Comparison of ENCODE assay signal across 50 mouse cellular contexts in the genomic region with DNA sequence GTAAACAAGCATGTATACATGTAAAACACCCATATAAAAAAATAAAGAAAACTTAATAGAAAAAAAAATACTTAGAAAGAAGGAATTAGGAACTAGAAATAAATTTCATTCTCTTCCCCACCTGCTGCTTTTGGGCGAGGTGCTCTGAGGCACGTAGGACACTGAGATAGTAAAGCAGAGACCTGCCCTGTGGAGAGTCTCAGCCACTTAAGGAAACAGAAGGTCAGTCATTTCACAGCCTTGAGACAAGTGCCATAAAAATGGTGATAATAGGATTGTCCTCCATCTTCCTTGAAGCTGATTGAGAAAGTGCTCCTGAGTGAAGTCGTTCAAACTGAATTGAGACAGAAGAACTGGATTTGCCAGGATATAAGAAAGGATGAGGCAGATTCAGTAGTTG. TPM values are rescaled to one million over a fixed set of nuclear protein-coding genes. Genes with fewer than 3 reads are reported as not detected.
"Had no signal": no experiment of that assay in that cellular context is flagged by ENCODE, and none has a peak within 500 bp of the region (broad histone marks: within the 10 kb centered on the region; RNA-seq: fewer than 3 reads in every experiment).

No protein-coding gene starts in this region.

- H3K4me1 ChIP-seq: heart, embryonic 10.5 days; heart, embryonic 12.5 days; heart, embryonic 13.5 days; heart, embryonic 15.5 days; hindbrain, embryonic 10.5 days; hindbrain, embryonic 12.5 days; hindbrain, embryonic 13.5 days; hindbrain, embryonic 15.5 days had no signal

- H3K4me3 ChIP-seq: heart, adult 2 months; heart, embryonic 10.5 days; heart, embryonic 12.5 days; heart, embryonic 13.5 days; heart, embryonic 15.5 days; hindbrain, embryonic 10.5 days; hindbrain, embryonic 12.5 days; hindbrain, embryonic 13.5 days; hindbrain, embryonic 15.5 days; kidney, embryonic 15.5 days; layer of hippocampus, adult 2 months had no signal

- H3K27me3 ChIP-seq: heart, embryonic 12.5 days; heart, embryonic 13.5 days; heart, embryonic 15.5 days; hindbrain, embryonic 12.5 days; hindbrain, embryonic 13.5 days; hindbrain, embryonic 15.5 days; kidney, embryonic 15.5 days had no signal

- DNase-seq: heart, adult 2 months; heart, postnatal 10 days; heart, postnatal 14 days; heart, postnatal 36 days; heart, postnatal 4 days; kidney, adult 11 months; kidney, adult 18-20 months; kidney, adult 2 months; kidney, adult 8-10 months; kidney, adult 9 months; kidney, postnatal 10 days; kidney, postnatal 14 days; kidney, postnatal 25 days; kidney, postnatal 36 days; kidney, postnatal 4 days; layer of hippocampus, adult 9-11 months; layer of hippocampus, postnatal 36 days had no signal

- H3K27ac ChIP-seq: heart, adult 2 months; heart, embryonic 10.5 days; heart, embryonic 13.5 days; heart, embryonic 15.5 days; hindbrain, embryonic 10.5 days; hindbrain, embryonic 12.5 days; hindbrain, embryonic 13.5 days; hindbrain, embryonic 14.5 days; hindbrain, embryonic 15.5 days; hindbrain, postnatal 0 days; kidney, embryonic 15.5 days; kidney, postnatal 0 days; layer of hippocampus, adult 2 months had no signal

- H3K4me2 ChIP-seq: heart, embryonic 11.5 days; heart, embryonic 12.5 days; heart, embryonic 13.5 days; heart, embryonic 15.5 days; hindbrain, embryonic 12.5 days; hindbrain, embryonic 13.5 days; hindbrain, embryonic 14.5 days; hindbrain, embryonic 15.5 days; kidney, embryonic 15.5 days had no signal

- H3K9ac ChIP-seq: heart, embryonic 12.5 days; heart, embryonic 13.5 days; heart, embryonic 15.5 days; hindbrain, embryonic 12.5 days; hindbrain, embryonic 13.5 days; hindbrain, embryonic 14.5 days; hindbrain, embryonic 15.5 days; kidney, embryonic 15.5 days had no signal

- H3K9me3 ChIP-seq: heart, embryonic 10.5 days; heart, embryonic 12.5 days; heart, embryonic 13.5 days; heart, embryonic 15.5 days; hindbrain, embryonic 10.5 days; hindbrain, embryonic 12.5 days; hindbrain, embryonic 13.5 days; hindbrain, embryonic 15.5 days; kidney, embryonic 15.5 days had no signal

- H3K36me3 ChIP-seq: heart, embryonic 10.5 days; heart, embryonic 12.5 days; heart, embryonic 13.5 days; heart, embryonic 15.5 days; hindbrain, embryonic 10.5 days; hindbrain, embryonic 12.5 days; hindbrain, embryonic 13.5 days; hindbrain, embryonic 15.5 days; kidney, embryonic 15.5 days had no signal

- ATAC-seq: hindbrain, embryonic 16.5 days; hindbrain, postnatal 0 days; inflammation-experienced regulatory T-cells, adult 6 months had no signal

RNA-seq across cellular contexts. Expression of gene Gm5269, which starts 12.6 kb away (rescaled TPM):
- total RNA-seq: heart, adult 2 months; heart, adult 8-10 months; heart, postnatal 10 days; heart, postnatal 14 days; heart, postnatal 25 days; heart, postnatal 36 days; heart, postnatal 4 days; hematopoietic stem cell, adult 5-6 weeks; hindbrain, postnatal 0 days; layer of hippocampus, adult 18-20 months; layer of hippocampus, adult 2 months; layer of hippocampus, adult 8-10 months; layer of hippocampus, postnatal 10 days; layer of hippocampus, postnatal 14 days; layer of hippocampus, postnatal 25 days; layer of hippocampus, postnatal 36 days; left cerebral cortex, adult 18-20 months had no signal
- polyA plus RNA-seq: heart, adult 2 months; heart, embryonic 10.5 days; heart, embryonic 11.5 days; heart, embryonic 12.5 days; heart, embryonic 13.5 days; heart, embryonic 14.5 days; heart, embryonic 15.5 days; heart, embryonic 16.5 days; heart, postnatal 0 days; hindbrain, embryonic 10.5 days; hindbrain, embryonic 11.5 days; hindbrain, embryonic 12.5 days; hindbrain, embryonic 13.5 days; hindbrain, embryonic 14.5 days; hindbrain, embryonic 15.5 days; hindbrain, embryonic 16.5 days; hindbrain, postnatal 0 days; inflammation-experienced regulatory T-cells, adult 6 months; intestine, embryonic 14.5 days; kidney, adult 2 months; kidney, embryonic 14.5 days; kidney, embryonic 15.5 days; kidney, embryonic 16.5 days; kidney, postnatal 0 days; large intestine, adult 2 months had no signal
